Mouse (Mus musculus): ENCODE measurements around the gene Frs2. TPM values are rescaled to one million over a fixed set of nuclear protein-coding genes. Genes with fewer than 3 reads are reported as not detected.

Frs2 gene
- polyA plus RNA-seq, 2 experiments: 8.8 to 9.2 TPM

DNA sequence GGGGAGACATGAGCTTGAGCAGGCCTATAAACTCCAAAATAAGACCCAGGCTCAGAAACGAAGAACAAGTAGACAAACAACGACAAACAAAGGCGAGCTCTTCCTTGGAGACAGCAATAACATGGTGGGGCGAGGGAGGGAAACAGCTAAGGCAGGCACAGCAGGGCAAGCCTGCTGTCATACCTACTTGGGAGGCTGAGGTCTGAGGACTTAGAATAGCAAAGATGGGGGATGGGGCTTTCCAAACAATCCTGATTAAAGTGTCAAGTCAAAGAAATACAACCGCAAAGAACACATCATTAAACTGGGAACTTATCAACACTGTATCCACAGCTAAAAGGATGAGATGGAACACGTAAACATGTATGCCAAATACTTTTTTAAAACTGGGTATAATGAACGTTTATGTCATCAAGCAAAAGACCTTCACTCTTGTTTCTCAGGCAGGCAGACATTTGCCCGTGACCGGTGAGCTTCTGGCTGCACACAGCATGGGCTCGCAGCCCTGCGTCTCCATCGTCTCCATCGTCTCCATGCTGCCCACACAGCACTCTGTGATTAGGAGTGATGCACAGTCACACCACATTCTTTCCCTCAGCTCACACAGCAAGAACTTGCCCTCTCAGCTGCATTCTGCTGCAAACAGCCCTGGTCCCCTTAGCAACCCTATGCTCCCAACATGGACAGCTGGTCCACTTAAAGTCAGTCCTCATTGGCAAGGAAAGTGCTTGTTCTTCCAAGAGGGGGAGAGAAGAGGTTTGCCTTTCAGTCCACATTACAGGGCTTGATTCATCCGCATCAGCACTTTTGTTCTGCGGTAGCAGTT is 53.6 kb downstream of the Frs2 start:
- ATAC-seq (ENCODE audit: insufficient read depth): no peak
- TF ChIP-seq EP300 (IDR thresholded peaks at IDR 0.05; ENCODE audit: low read depth) (no peak), CTCF (IDR thresholded peaks at IDR 0.05; ENCODE audit: low read depth) (no peak)
- no peak overlapping the region for H3K4me2 ChIP-seq (ENCODE audit: low read depth)

DNA sequence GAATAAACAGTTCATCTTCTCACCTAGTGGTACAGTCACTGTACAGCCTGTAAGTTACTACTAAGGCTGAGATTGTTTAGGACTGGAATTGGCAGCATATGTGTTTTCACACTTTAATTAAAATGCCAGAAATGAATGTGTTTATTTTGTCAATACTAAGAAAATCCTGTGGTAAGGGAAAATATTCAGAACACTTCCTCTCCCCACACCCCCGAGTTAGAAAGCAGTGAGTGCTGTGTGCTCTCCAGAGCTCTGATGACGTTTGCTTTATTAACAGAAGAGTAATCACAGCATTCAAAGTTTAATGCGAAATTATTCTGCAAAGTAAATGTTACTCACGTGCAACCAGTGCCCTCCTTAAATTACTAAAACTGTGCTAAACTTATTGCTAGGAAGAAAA is 58.7 kb downstream of the Frs2 start:
- ATAC-seq (ENCODE audit: insufficient read depth): no peak
- no peak overlapping the region for H3K4me2 ChIP-seq (ENCODE audit: low read depth)
- H3K9ac ChIP-seq (replicated peaks): no peak overlapping the region
- DNase-seq (ENCODE audit: low read depth in 3 of 3, low spot score in 3 of 3): no peak
- H3K4me1 ChIP-seq (replicated peaks; ENCODE audit: control insufficient read depth in 2 of 2, insufficient read depth in 2 of 2, low read length in 1 of 2): peaks cover 0 to 5% of the 10 kb centered on the region in 2 experiments; a peak in 2 of 4 replicates
- no peak overlapping the region for H3K4me3 ChIP-seq (ENCODE audit: insufficient read depth in 1 of 2, low read depth in 2 of 2, low read length in 2 of 2)
- H3K36me3 ChIP-seq (replicated peaks; ENCODE audit: control insufficient read depth, insufficient read depth, low read depth): peaks cover 20% of the 10 kb centered on the region
- no peaks in the 10 kb centered on the region for H3K27me3 ChIP-seq (ENCODE audit: control insufficient read depth, insufficient read depth, low read length)
- H3K9me3 ChIP-seq (ENCODE audit: control insufficient read depth, low read length): no peaks in the 10 kb centered on the region
- 65% methylated on average over 4 of the region's 4 CpGs for WGBS (ENCODE audit: insufficient replicate concordance)
- TF ChIP-seq EP300 (IDR thresholded peaks at IDR 0.05; ENCODE audit: low read depth) (no peak), CTCF (IDR thresholded peaks at IDR 0.05; ENCODE audit: low read depth) (no peak)
- no peak overlapping the region for H3K27ac ChIP-seq

More for the DNA sequence above, 53.6 kb downstream of the Frs2 start:
- Histone ChIP-seq H3K9ac (replicated peaks) (no peak overlapping the region), H3K36me3 (replicated peaks; ENCODE audit: control insufficient read depth, insufficient read depth, low read depth) (peaks cover 13% of the 10 kb centered on the region), H3K27me3 (ENCODE audit: control insufficient read depth, insufficient read depth, low read length) (no peaks in the 10 kb centered on the region), H3K4me3 (ENCODE audit: insufficient read depth in 1 of 2, low read depth in 2 of 2, low read length in 2 of 2) (no peak overlapping the region), H3K9me3 (ENCODE audit: control insufficient read depth, low read length) (no peaks in the 10 kb centered on the region), H3K4me1 (replicated peaks; ENCODE audit: control insufficient read depth in 2 of 2, insufficient read depth in 2 of 2, low read length in 1 of 2) (peaks cover 25 to 31% of the 10 kb centered on the region in 2 experiments), H3K27ac (no peak overlapping the region)
- DNase-seq (ENCODE audit: low read depth in 3 of 3, low spot score in 3 of 3): no peak
- WGBS (ENCODE audit: insufficient replicate concordance): 83% methylated on average over 15 of the region's 15 CpGs

DNA sequence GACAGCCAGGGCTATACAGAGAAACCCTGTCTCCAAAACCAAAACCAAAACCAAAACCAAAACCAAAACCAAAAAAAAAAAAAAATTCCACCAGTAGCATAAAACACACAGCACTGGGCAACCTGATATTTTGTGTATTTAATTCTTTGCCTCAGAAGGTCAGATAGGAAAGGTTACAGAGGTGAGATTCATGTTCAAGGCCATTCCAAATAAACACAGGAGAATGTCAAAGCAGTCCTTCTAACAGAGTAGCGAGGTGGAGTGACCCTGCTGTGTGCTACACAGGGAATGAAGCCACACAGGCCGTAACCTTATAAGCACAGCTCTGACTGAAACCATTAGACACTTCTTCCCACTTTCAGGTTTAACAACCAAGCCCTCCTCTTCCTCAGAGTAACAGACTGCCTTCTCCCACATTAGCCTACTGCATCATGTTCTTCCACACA is 66.4 kb downstream of the Frs2 start:
- no peaks in the 10 kb centered on the region for H3K9me3 ChIP-seq (ENCODE audit: control insufficient read depth, low read length)
- ATAC-seq (ENCODE audit: insufficient read depth) (no peak), DNase-seq (ENCODE audit: low read depth in 3 of 3, low spot score in 3 of 3) (no peak)
- H3K27me3 ChIP-seq (ENCODE audit: control insufficient read depth, insufficient read depth, low read length): no peaks in the 10 kb centered on the region
- TF ChIP-seq CTCF (IDR thresholded peaks at IDR 0.05; ENCODE audit: low read depth): no peak
- H3K4me3 ChIP-seq (ENCODE audit: insufficient read depth in 1 of 2, low read depth in 2 of 2, low read length in 2 of 2): no peak overlapping the region
- H3K36me3 ChIP-seq (replicated peaks; ENCODE audit: control insufficient read depth, insufficient read depth, low read depth): peaks cover 52% of the 10 kb centered on the region
- no peak overlapping the region for H3K27ac ChIP-seq
- no peak overlapping the region for H3K9ac ChIP-seq (replicated peaks)
- 92% methylated on average over 2 of the region's 2 CpGs for WGBS (ENCODE audit: insufficient replicate concordance)
- H3K4me2 ChIP-seq (ENCODE audit: low read depth): no peak overlapping the region
- peaks cover 0 to 7% of the 10 kb centered on the region in 2 experiments; a peak in 1 of 4 replicates for H3K4me1 ChIP-seq (replicated peaks; ENCODE audit: control insufficient read depth in 2 of 2, insufficient read depth in 2 of 2, low read length in 1 of 2)

DNA sequence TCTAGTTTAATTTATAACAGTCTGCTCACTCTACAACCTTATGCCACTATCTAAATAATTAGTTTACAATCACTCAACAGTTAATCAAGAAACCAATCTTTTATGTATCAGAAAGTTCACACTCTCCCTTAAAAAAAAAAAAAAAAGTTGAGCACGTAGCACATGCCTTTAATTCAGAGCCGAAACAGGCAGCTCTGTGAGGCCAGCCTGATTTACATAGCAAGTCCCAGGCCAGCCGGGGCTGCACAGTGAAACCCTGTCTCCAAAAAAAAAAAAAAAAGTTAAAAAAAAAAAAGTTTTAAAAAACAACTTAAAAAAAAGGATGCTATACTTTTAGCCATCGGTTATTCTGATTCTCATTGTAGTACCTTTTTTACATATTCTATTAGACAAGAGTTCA is 67.0 kb downstream of the Frs2 start:
- Histone ChIP-seq H3K9ac (replicated peaks) (no peak overlapping the region), H3K4me2 (ENCODE audit: low read depth) (no peak overlapping the region), H3K9me3 (ENCODE audit: control insufficient read depth, low read length) (no peaks in the 10 kb centered on the region), H3K4me1 (replicated peaks; ENCODE audit: control insufficient read depth in 2 of 2, insufficient read depth in 2 of 2, low read length in 1 of 2) (peaks cover 0 to 7% of the 10 kb centered on the region in 2 experiments; a peak in 1 of 4 replicates), H3K4me3 (ENCODE audit: insufficient read depth in 1 of 2, low read depth in 2 of 2, low read length in 2 of 2) (no peak overlapping the region), H3K27ac (no peak overlapping the region), H3K27me3 (ENCODE audit: control insufficient read depth, insufficient read depth, low read length) (no peaks in the 10 kb centered on the region), H3K36me3 (replicated peaks; ENCODE audit: control insufficient read depth, insufficient read depth, low read depth) (peaks cover 58% of the 10 kb centered on the region)
- TF ChIP-seq CTCF (IDR thresholded peaks at IDR 0.05; ENCODE audit: low read depth): no peak
- no peak for TF ChIP-seq EP300 (IDR thresholded peaks at IDR 0.05; ENCODE audit: low read depth)
- WGBS (ENCODE audit: insufficient replicate concordance): 81% methylated on average over 4 of the region's 4 CpGs
- ATAC-seq (ENCODE audit: insufficient read depth) (no peak), DNase-seq (ENCODE audit: low read depth in 3 of 3, low spot score in 3 of 3) (no peak)

DNA sequence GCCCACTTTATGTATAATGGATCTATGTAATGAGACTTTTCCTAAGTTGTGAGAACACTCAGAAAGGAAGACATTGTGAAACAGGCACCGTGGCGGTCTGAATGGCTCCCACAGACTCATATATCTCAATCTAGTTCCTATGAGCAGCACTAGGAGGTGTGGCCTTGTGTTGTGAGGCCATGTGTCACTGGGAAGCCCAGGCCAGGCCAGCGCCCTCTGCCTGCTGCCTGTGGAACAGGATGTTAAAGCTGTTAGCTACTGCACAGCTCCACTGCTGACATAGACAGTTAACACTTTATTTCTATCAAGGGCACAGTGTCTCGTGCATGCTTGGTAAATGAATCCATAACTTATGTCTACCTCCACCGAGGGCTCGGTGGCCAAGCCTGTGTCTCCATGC is 70.0 kb downstream of the Frs2 start:
- Histone ChIP-seq H3K4me1 (replicated peaks; ENCODE audit: control insufficient read depth in 2 of 2, insufficient read depth in 2 of 2, low read length in 1 of 2) (peaks cover 0 to 7% of the 10 kb centered on the region in 2 experiments; a peak in 1 of 4 replicates), H3K36me3 (replicated peaks; ENCODE audit: control insufficient read depth, insufficient read depth, low read depth) (peaks cover 67% of the 10 kb centered on the region), H3K9me3 (ENCODE audit: control insufficient read depth, low read length) (no peaks in the 10 kb centered on the region), H3K4me2 (ENCODE audit: low read depth) (no peak overlapping the region), H3K27me3 (ENCODE audit: control insufficient read depth, insufficient read depth, low read length) (no peaks in the 10 kb centered on the region), H3K27ac (no peak overlapping the region), H3K4me3 (ENCODE audit: insufficient read depth in 1 of 2, low read depth in 2 of 2, low read length in 2 of 2) (no peak overlapping the region), H3K9ac (replicated peaks) (no peak overlapping the region)
- ATAC-seq (ENCODE audit: insufficient read depth) (peak; percentile 64; the same call in 1 of the 2 replicates), DNase-seq (ENCODE audit: low read depth in 3 of 3, low spot score in 3 of 3) (peak in 1 of 3 experiments; percentile 37)
- peak; percentile 93 for TF ChIP-seq CTCF (IDR thresholded peaks at IDR 0.05; ENCODE audit: low read depth)
- TF ChIP-seq EP300 (IDR thresholded peaks at IDR 0.05; ENCODE audit: low read depth): no peak
- 65% methylated on average over 6 of the region's 6 CpGs for WGBS (ENCODE audit: insufficient replicate concordance)
